Mouse (Mus musculus) forebrain, embryonic 15.5 days (tissue): ENCODE results near the gene Eepd1. TPM values are rescaled to one million over a fixed set of nuclear protein-coding genes. Genes with fewer than 3 reads are reported as not detected.

Experiments
- ATAC-seq: fragments of 200-750 bp; cut with Nextera tagmentation; replicated peaks from 2 replicates; pipeline ENCODE4 v1.8.0; 2017; ENCODE audit warnings: mild to moderate bottlenecking, moderate TSS enrichment, moderate library complexity
- H3K27ac ChIP-seq: fragments of 300-500 bp; sonication (generic); replicated peaks from 2 replicates; pipeline ENCODE4 v1.5.1; 2015; ENCODE audit warnings: mild to moderate bottlenecking, inconsistent platforms
- H3K27me3 ChIP-seq: fragments of 300-500 bp; sonication (generic); 2 replicates; pipeline ENCODE4 v1.6.1; 2015; ENCODE audit warnings: inconsistent platforms
- H3K36me3 ChIP-seq: fragments of 300-500 bp; sonication (generic); 2 replicates; pipeline ENCODE4 v1.6.1; 2015; ENCODE audit warnings: mild to moderate bottlenecking, inconsistent platforms
- H3K4me1 ChIP-seq: fragments of 300-500 bp; sonication (generic); 2 replicates; pipeline ENCODE4 v1.6.1; 2015; ENCODE audit warnings: inconsistent platforms
- H3K4me2 ChIP-seq: fragments of 300-500 bp; sonication (generic); replicated peaks from 2 replicates; pipeline ENCODE4 v1.6.1; 2015; ENCODE audit warnings: mild to moderate bottlenecking, inconsistent platforms
- H3K4me3 ChIP-seq: fragments of 300-500 bp; sonication (generic); 2 replicates; pipeline ENCODE4 v1.5.1; 2015; ENCODE audit warnings: mild to moderate bottlenecking, inconsistent platforms
- H3K9ac ChIP-seq: fragments of 300-500 bp; sonication (generic); replicated peaks from 2 replicates; pipeline ENCODE4 v1.6.1; 2015; ENCODE audit warnings: mild to moderate bottlenecking, inconsistent platforms
- H3K9me3 ChIP-seq: fragments of 300-500 bp; sonication (generic); 2 replicates; pipeline ENCODE4 v1.6.1; 2016; ENCODE audit warnings: inconsistent platforms
- WGBS: fragments of 180-500 bp; shearing (Covaris S2); methylation state at CpG from one replicate; pipeline ENCODE4 v1.1.7; 2015; ENCODE audit warnings: mixed read lengths; 5-methylcytosine and 5-hydroxymethylcytosine counted together
- polyA plus RNA-seq: library from polyadenylated mRNA; unstranded; fragments of >200 nt; fragmentation: Nextera tagmentation; extraction: Ambion mirVana; gene quantifications from 2 replicates; pipeline ENCODE4 v1.2.1, GENCODE M21; 2015

The Eepd1 gene
- polyA plus RNA-seq, 1 experiment from 2014 or later = 14.2 TPM

GRCm38 (mm10) chr9:25592355-25592955, 111.1 kb downstream of the Eepd1 start:
- Histone ChIP-seq H3K4me1 (peaks cover 9% of the 10 kb centered on the region; the same call in 1 of the 2 replicates), H3K9ac (no peak overlapping the region), H3K4me3 (no peak overlapping the region), H3K4me2 (no peak overlapping the region), H3K27me3 (no peaks in the 10 kb centered on the region), H3K9me3 (no peaks in the 10 kb centered on the region), H3K27ac (no peak overlapping the region), H3K36me3 (no peaks in the 10 kb centered on the region)
- peak; percentile 41; the same call in 1 of the 2 replicates for ATAC-seq
- WGBS = 64% methylated on average over 4 of the region's 4 CpGs

- Histone ChIP-seq H3K4me2 (no peak overlapping the region), H3K4me3 (no peak overlapping the region), H3K27ac (no peak overlapping the region), H3K4me1 (peaks cover 6% of the 10 kb centered on the region; the same call in 1 of the 2 replicates), H3K36me3 (no peaks in the 10 kb centered on the region), H3K9me3 (no peaks in the 10 kb centered on the region), H3K27me3 (no peaks in the 10 kb centered on the region), H3K9ac (no peak overlapping the region)
- no peak for ATAC-seq
- 86% methylated on average over 2 of the region's 2 CpGs for WGBS
Measured at GRCm38 (mm10) chr9:25624744-25625143, 143.4 kb downstream of the Eepd1 start.

DNA sequence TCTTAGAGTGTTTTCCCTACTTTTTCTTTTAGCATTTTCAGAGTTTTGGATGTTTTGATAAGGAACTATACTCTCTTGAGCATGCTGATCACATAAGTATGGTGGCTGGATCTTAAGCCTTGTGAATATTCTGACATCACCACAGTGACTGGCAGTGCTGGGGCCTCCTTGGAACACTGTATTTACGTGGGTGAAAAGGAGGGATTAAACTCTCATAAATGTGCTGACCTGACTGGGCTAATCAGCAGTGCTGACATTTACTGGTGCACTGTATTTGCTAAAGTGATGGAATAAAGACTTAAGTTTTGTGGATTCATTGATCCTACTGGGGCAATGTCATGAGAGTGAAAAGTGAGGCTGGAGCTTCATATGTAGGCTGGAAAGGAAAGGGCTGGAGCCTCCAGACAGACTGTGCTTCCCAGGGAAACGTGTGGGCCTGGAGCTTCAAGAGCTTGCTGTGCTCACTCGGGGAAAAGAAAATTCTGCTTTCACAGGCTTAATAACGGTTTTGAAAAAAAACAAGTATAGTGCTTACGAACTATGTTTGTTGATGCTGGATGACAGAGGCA, 148.3 kb downstream of the Eepd1 start:
- 31% methylated on average over 5 of the region's 5 CpGs for WGBS
- Histone ChIP-seq H3K9ac (no peak overlapping the region), H3K9me3 (no peaks in the 10 kb centered on the region), H3K27me3 (no peaks in the 10 kb centered on the region), H3K4me2 (no peak overlapping the region), H3K4me3 (no peak overlapping the region), H3K27ac (no peak overlapping the region), H3K4me1 (peaks cover 10% of the 10 kb centered on the region), H3K36me3 (no peaks in the 10 kb centered on the region)
- peak; percentile 78 for ATAC-seq

Other genes starting within 250 kb of the Eepd1 start
- 253 and 262 TPM in 2 replicates for gene Sept7, start 229.1 kb upstream of the Eepd1 start, polyA plus RNA-seq